Mouse (Mus musculus) stomach, postnatal 0 days (tissue): Measurements from ENCODE around the gene Treml4.

Experiments used
- CTCF ChIP-seq: IDR thresholded peaks from 2 replicates; pipeline ENCODE4 v1.5.1; 2016; ENCODE audit warnings: antibody characterized with exemption, low read depth, mild to moderate bottlenecking, moderate library complexity
- EP300 ChIP-seq: optimal IDR thresholded peaks from 2 replicates; pipeline ENCODE3; 2016; ENCODE audit warnings: antibody characterized with exemption

GRCm38 (mm10) chr17:48272158-48272557, 8.1 kb downstream of the Treml4 start:
- TF ChIP-seq CTCF (no peak), EP300 (no peak)
